Mouse (Mus musculus) kidney, postnatal 14 days (tissue): ENCODE measurements around the gene 1700018B08Rik.

Experiments used
- DNase-seq: peaks from one replicate; pipeline ENCODE4 v3.0.0; 2022; ENCODE audit warnings: mixed read lengths

Gene 1700018B08Rik

GRCm38 (mm10) chr8:121497621-121498020 lies 46.5 kb downstream of the 1700018B08Rik start:
- no peak for DNase-seq

DNA sequence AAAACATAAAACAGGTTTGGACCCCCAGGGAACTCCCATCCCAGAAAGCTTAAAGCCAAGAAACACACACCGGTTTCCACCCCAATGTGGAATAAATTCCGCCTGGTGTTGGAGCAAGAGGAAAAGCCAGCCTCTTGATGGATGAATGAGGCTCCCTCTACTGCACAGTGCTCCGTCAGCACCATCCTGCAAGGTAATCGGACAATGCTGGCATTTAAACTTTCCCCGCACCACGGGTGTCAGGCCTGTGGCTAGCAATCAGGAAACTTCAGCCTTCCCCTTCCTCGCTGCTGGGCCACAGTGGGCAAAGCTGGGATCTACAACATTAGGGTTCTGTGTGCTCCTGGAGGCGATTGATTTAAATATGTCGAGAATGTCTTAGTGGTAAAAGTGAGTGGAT lies 52.5 kb downstream of the 1700018B08Rik start:
- no peak for DNase-seq

- no peak for DNase-seq
Observed at GRCm38 (mm10) chr8:121484072-121484782, 59.9 kb downstream of the 1700018B08Rik start.
